Mouse (Mus musculus): ENCODE data around the gene Ncapg. TPM values are rescaled to one million over a fixed set of nuclear protein-coding genes. Genes with fewer than 3 reads are reported as not detected.
"Not testable (repeated sequence)": the region's sequence is repeated elsewhere in the genome, so short reads cannot be mapped to it uniquely, and the experiment has no call there.

Ncapg gene
- polyA plus RNA-seq (2011; ENCODE audit: insufficient read depth, insufficient read length, low replicate concordance, missing spikeins) = 59.3 and 90.9 TPM in 2 replicates

- Histone ChIP-seq H3K27ac (ENCODE audit: control insufficient read depth, insufficient read depth, low read depth, low read length, poor library complexity) (peak within 1 kb of the TSS; percentile 86), H3K4me1 (ENCODE audit: control insufficient read depth, insufficient read depth, low read length) (no peaks in the 10 kb centered on the region; the same call in 1 of the 2 replicates), H3K4me3 (replicated peaks; ENCODE audit: control insufficient read depth, low read depth, low read length) (peak within 1 kb of the TSS; percentile 93)
- under 1% methylated on average over 66 of the region's 66 CpGs for WGBS
- no peak for TF ChIP-seq CTCF (IDR thresholded peaks at IDR 0.05; ENCODE audit: control insufficient read depth, insufficient read depth, low read length)
- peak; percentile 92 for TF ChIP-seq POLR2A (IDR thresholded peaks at IDR 0.05; ENCODE audit: borderline replicate concordance, control insufficient read depth, low read depth, low read length)
Observed at GRCm38 (mm10) chr5:45669598-45670279, at the start of gene Ncapg. Gene Ncapg, plus strand, starts transcription at chr5:45669919.

DNA sequence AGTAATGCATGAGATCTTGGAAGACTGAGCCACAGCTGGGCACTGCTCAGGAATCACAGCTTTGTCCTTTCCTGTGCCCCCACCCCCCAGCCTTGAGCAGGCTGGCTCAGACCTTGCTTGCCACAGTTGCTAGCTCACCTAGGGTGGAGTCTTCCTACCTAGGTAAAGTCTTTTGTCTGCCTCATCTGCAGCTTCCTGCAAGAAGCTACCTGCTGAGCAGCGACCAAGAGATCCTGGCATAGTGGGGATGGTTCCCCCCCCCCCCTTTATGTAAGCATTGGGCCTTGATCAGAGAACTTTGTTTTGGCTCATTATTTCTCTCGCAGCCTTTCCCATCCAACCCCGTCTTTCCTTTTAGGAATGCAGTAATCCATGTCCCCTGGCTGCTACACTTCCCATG is 48.2 kb upstream of the Ncapg start:
- Histone ChIP-seq H3K27ac (ENCODE audit: control insufficient read depth, insufficient read depth, low read depth, low read length, poor library complexity) (no peak overlapping the region), H3K4me1 (ENCODE audit: control insufficient read depth, insufficient read depth, low read length) (no peaks in the 10 kb centered on the region), H3K4me3 (replicated peaks; ENCODE audit: control insufficient read depth, low read depth, low read length) (no peak overlapping the region)
- TF ChIP-seq CTCF (IDR thresholded peaks at IDR 0.05; ENCODE audit: control insufficient read depth, insufficient read depth, low read length) (no peak), POLR2A (IDR thresholded peaks at IDR 0.05; ENCODE audit: borderline replicate concordance, control insufficient read depth, low read depth, low read length) (no peak)
- WGBS = 64% methylated on average over 3 of the region's 3 CpGs

- 77% methylated on average over 1 of the region's 1 CpGs for WGBS
- TF ChIP-seq CTCF (IDR thresholded peaks at IDR 0.05; ENCODE audit: control insufficient read depth, insufficient read depth, low read length) (no peak), POLR2A (IDR thresholded peaks at IDR 0.05; ENCODE audit: borderline replicate concordance, control insufficient read depth, low read depth, low read length) (no peak)
- Histone ChIP-seq H3K4me1 (ENCODE audit: control insufficient read depth, insufficient read depth, low read length) (no peaks in the 10 kb centered on the region), H3K27ac (ENCODE audit: control insufficient read depth, insufficient read depth, low read depth, low read length, poor library complexity) (no peak overlapping the region), H3K4me3 (replicated peaks; ENCODE audit: control insufficient read depth, low read depth, low read length) (no peak overlapping the region)
Observed at GRCm38 (mm10) chr5:45627771-45628170, 41.9 kb upstream of the Ncapg start.

- Histone ChIP-seq H3K4me3 (replicated peaks; ENCODE audit: control insufficient read depth, low read depth, low read length) (no peak overlapping the region), H3K4me1 (ENCODE audit: control insufficient read depth, insufficient read depth, low read length) (no peaks in the 10 kb centered on the region), H3K27ac (ENCODE audit: control insufficient read depth, insufficient read depth, low read depth, low read length, poor library complexity) (no peak overlapping the region)
- TF ChIP-seq POLR2A (IDR thresholded peaks at IDR 0.05; ENCODE audit: borderline replicate concordance, control insufficient read depth, low read depth, low read length) (no peak), CTCF (IDR thresholded peaks at IDR 0.05; ENCODE audit: control insufficient read depth, insufficient read depth, low read length) (no peak)
Observed at GRCm38 (mm10) chr5:45629470-45629869, 40.2 kb upstream of the Ncapg start.

DNA sequence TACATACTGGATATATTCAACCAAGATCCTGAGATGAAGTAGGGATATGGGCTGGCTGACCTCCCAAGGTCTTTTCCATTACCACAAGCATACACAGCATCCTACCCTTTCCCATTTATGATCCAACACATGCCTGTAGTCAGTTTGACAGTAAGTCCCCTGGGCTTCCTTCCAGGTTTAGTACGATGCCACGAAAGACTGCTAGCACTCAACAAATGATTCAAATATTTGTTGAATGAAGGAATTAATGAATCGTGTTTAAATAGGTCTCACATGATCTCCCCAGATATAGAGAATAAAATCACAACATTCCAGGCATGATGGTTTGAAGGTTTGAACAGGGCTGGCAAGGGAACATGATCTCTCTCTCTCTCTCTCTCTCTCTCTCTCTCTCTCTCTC is 31.3 kb upstream of the Ncapg start:
- Histone ChIP-seq H3K4me3 (replicated peaks; ENCODE audit: control insufficient read depth, low read depth, low read length) (no peak overlapping the region), H3K27ac (ENCODE audit: control insufficient read depth, insufficient read depth, low read depth, low read length, poor library complexity) (no peak overlapping the region), H3K4me1 (ENCODE audit: control insufficient read depth, insufficient read depth, low read length) (no peaks in the 10 kb centered on the region)
- TF ChIP-seq POLR2A (IDR thresholded peaks at IDR 0.05; ENCODE audit: borderline replicate concordance, control insufficient read depth, low read depth, low read length) (no peak), CTCF (IDR thresholded peaks at IDR 0.05; ENCODE audit: control insufficient read depth, insufficient read depth, low read length) (no peak)
- WGBS = 68% methylated on average over 3 of the region's 3 CpGs

GRCm38 (mm10) chr5:45638806-45639714 is 30.7 kb upstream of the Ncapg start, which contains the start of gene Fam184b:
Gene Fam184b, minus strand, starts transcription at chr5:45639614.
- under 1% methylated on average over 48 of the region's 48 CpGs for WGBS
- Histone ChIP-seq H3K4me1 (ENCODE audit: control insufficient read depth, insufficient read depth, low read length) (no peaks in the 10 kb centered on the region), H3K27ac (ENCODE audit: control insufficient read depth, insufficient read depth, low read depth, low read length, poor library complexity) (no peak within 1 kb of the TSS), H3K4me3 (replicated peaks; ENCODE audit: control insufficient read depth, low read depth, low read length) (no peak within 1 kb of the TSS)
- TF ChIP-seq POLR2A (IDR thresholded peaks at IDR 0.05; ENCODE audit: borderline replicate concordance, control insufficient read depth, low read depth, low read length) (no peak), CTCF (IDR thresholded peaks at IDR 0.05; ENCODE audit: control insufficient read depth, insufficient read depth, low read length) (no peak)

- Histone ChIP-seq H3K4me3 (replicated peaks; ENCODE audit: control insufficient read depth, low read depth, low read length) (no peak overlapping the region), H3K4me1 (ENCODE audit: control insufficient read depth, insufficient read depth, low read length) (no peaks in the 10 kb centered on the region), H3K27ac (ENCODE audit: control insufficient read depth, insufficient read depth, low read depth, low read length, poor library complexity) (no peak overlapping the region)
- 5% methylated on average over 8 of the region's 8 CpGs for WGBS
- TF ChIP-seq CTCF (IDR thresholded peaks at IDR 0.05; ENCODE audit: control insufficient read depth, insufficient read depth, low read length) = no peak
Observed at GRCm38 (mm10) chr5:45639715-45640092, 30.0 kb upstream of the Ncapg start.

DNA sequence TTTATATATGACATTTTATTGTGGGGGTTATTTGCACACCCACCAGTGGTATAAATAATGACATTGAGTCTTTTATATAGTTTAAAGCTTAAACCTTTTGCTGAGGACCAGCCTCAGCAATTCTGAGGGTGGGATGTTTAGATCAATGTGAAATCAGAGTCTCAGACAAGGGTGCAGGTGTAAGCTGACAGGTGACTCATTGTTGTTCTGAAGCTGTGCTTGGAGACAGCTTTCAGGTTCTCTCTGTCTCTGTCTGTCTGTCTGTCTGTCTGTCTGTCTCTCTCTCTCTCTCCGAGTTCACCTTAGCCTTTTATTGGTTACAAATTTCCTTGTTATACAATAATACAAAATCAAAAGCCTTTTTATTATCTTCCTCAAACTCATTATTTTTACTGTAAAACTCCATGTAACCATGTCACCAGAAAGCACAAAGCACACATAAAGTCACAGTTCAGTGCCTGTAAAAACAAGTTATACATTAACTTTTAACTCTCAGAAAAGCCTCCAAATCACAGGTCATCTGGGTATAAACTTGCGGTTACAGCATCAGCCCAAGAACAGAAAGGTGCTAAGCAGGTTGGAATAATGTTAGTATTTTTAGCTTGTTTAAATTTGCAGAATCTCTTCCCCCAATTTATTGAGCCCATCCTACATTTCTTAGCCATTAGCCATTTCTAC is 18.6 kb upstream of the Ncapg start:
- TF ChIP-seq CTCF (IDR thresholded peaks at IDR 0.05; ENCODE audit: control insufficient read depth, insufficient read depth, low read length) = no peak
- TF ChIP-seq POLR2A (IDR thresholded peaks at IDR 0.05; ENCODE audit: borderline replicate concordance, control insufficient read depth, low read depth, low read length) = no peak
- WGBS = 78% methylated on average over 2 of the region's 2 CpGs
- no peak overlapping the region for H3K4me3 ChIP-seq (replicated peaks; ENCODE audit: control insufficient read depth, low read depth, low read length)
- no peaks in the 10 kb centered on the region for H3K4me1 ChIP-seq (ENCODE audit: control insufficient read depth, insufficient read depth, low read length)
- H3K27ac ChIP-seq (ENCODE audit: control insufficient read depth, insufficient read depth, low read depth, low read length, poor library complexity) = no peak overlapping the region

DNA sequence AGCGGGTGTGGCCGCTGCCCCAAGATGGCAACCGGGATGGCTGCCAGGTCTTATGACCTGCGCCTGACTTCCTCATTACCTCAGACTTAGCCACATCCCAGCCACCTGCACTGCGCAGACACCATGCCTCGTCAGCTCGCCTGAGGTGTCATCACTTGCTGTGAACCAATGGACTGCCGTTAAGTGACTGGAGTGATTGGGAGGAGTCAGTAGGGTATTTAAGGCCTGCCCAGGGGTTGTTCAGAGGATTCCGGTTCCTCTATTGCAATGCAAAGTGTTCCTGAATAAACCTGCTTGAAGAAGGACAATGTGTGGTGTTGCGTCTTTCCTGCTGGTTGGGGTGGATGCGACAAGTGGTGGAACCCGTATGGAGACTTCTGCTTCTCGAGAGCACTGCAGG is 11.3 kb upstream of the Ncapg start:
- H3K4me3 ChIP-seq (replicated peaks; ENCODE audit: control insufficient read depth, low read depth, low read length); H3K4me1 ChIP-seq (ENCODE audit: control insufficient read depth, insufficient read depth, low read length); H3K27ac ChIP-seq (ENCODE audit: control insufficient read depth, insufficient read depth, low read depth, low read length, poor library complexity): not testable (repeated sequence)
- WGBS = 93% methylated on average over 13 of the region's 13 CpGs
